Mouse (Mus musculus) kidney, adult 2 months (tissue): ENCODE measurements at regions not wholly inside any gene's neighbourhood (a gene's known extent, or its start where the extent isn't known, plus 50 kb on each side); places are given as distances from the start of the nearest gene placed in this dataset.

ENCODE experiments used
- CTCF ChIP-seq: fragments of 200-500 bp; conservative IDR thresholded peaks from 2 replicates; pipeline ENCODE4 v1.5.1; 2011; ENCODE audit warnings: low read depth, mild to moderate bottlenecking, control low read depth, low read length, moderate library complexity, mixed read lengths; ENCODE audit not compliant: insufficient read depth, insufficient read length
- POLR2A ChIP-seq: fragments of 200-500 bp; IDR thresholded peaks from one replicate; pipeline ENCODE4 v1.6.1; 2011; ENCODE audit warnings: low read depth, low read length, control low read depth

- TF ChIP-seq CTCF: no peak
- no peak for TF ChIP-seq POLR2A
Observed at GRCm38 (mm10) chr13:12711471-12712273, 88.2 kb downstream of the Prl2c3 start.
